Mouse (Mus musculus) stomach, postnatal 0 days (tissue): Measurements from ENCODE around the gene Prrxl1. TPM values are rescaled to one million over a fixed set of nuclear protein-coding genes. Genes with fewer than 3 reads are reported as not detected.

Experiments used
- ATAC-seq: fragments of 200-750 bp; cut with Nextera tagmentation; 2 replicates; pipeline ENCODE4 v1.8.0; 2017; ENCODE audit not compliant: low FRiP score, low TSS enrichment
- DNase-seq: peaks from one replicate; pipeline ENCODE4 v3.0.0-alpha.2; 2016; ENCODE audit warnings: low spot score
- H3K27ac ChIP-seq: fragments of 300-500 bp; sonication (generic); replicated peaks from 2 replicates; pipeline ENCODE4 v1.5.1; 2014; ENCODE audit warnings: mild to moderate bottlenecking, control low read depth
- H3K27me3 ChIP-seq: fragments of 300-500 bp; sonication (generic); 2 replicates; pipeline ENCODE4 v1.6.1; 2014; ENCODE audit warnings: low read length; ENCODE audit not compliant: control insufficient read depth, insufficient read depth
- H3K36me3 ChIP-seq: fragments of 300-500 bp; sonication (generic); 2 replicates; pipeline ENCODE4 v1.6.1; 2014; ENCODE audit warnings: low read length, mixed read lengths; ENCODE audit not compliant: control insufficient read depth, insufficient read depth
- H3K4me1 ChIP-seq: fragments of 300-500 bp; sonication (generic); replicated peaks from 2 replicates; pipeline ENCODE4 v1.6.1; 2014; ENCODE audit warnings: antibody characterized with exemption; ENCODE audit not compliant: control insufficient read depth, insufficient read depth
- H3K4me2 ChIP-seq: fragments of 300-500 bp; sonication (generic); replicated peaks from 2 replicates; pipeline ENCODE4 v1.6.1; 2014; ENCODE audit warnings: low read depth, mild to moderate bottlenecking, control low read depth, moderate library complexity
- H3K4me3 ChIP-seq: fragments of 300-500 bp; sonication (generic); 2 replicates; pipeline ENCODE4 v1.5.1; 2014; ENCODE audit warnings: low read depth, low read length, control low read depth
- H3K9ac ChIP-seq: fragments of 300-500 bp; sonication (generic); 2 replicates; pipeline ENCODE4 v1.6.1; 2014; ENCODE audit warnings: mild to moderate bottlenecking, low read length, control low read depth, mixed read lengths
- H3K9me3 ChIP-seq: fragments of 300-500 bp; sonication (generic); 2 replicates; pipeline ENCODE4 v1.6.1; 2016; ENCODE audit warnings: low read length; ENCODE audit not compliant: control insufficient read depth
- CTCF ChIP-seq: IDR thresholded peaks from 2 replicates; pipeline ENCODE4 v1.5.1; 2016; ENCODE audit warnings: antibody characterized with exemption, low read depth, mild to moderate bottlenecking, moderate library complexity
- EP300 ChIP-seq: optimal IDR thresholded peaks from 2 replicates; pipeline ENCODE3; 2016; ENCODE audit warnings: antibody characterized with exemption
- WGBS: fragments of 180-500 bp; shearing (Covaris S2); extraction: QIAGEN DNeasy Blood & Tissue Kit; methylation state at CpG from one replicate; pipeline ENCODE4 v1.1.7; 2014; 5-methylcytosine and 5-hydroxymethylcytosine counted together
- polyA plus RNA-seq: library from polyadenylated mRNA; unstranded; fragments of >200 nt; fragmentation: Nextera tagmentation; extraction: Ambion mirVana; gene quantifications from 2 replicates; pipeline ENCODE4 v1.2.1, GENCODE M21; 2015

The Prrxl1 gene
- 0.10 and 0.11 TPM in 2 replicates for polyA plus RNA-seq

DNA sequence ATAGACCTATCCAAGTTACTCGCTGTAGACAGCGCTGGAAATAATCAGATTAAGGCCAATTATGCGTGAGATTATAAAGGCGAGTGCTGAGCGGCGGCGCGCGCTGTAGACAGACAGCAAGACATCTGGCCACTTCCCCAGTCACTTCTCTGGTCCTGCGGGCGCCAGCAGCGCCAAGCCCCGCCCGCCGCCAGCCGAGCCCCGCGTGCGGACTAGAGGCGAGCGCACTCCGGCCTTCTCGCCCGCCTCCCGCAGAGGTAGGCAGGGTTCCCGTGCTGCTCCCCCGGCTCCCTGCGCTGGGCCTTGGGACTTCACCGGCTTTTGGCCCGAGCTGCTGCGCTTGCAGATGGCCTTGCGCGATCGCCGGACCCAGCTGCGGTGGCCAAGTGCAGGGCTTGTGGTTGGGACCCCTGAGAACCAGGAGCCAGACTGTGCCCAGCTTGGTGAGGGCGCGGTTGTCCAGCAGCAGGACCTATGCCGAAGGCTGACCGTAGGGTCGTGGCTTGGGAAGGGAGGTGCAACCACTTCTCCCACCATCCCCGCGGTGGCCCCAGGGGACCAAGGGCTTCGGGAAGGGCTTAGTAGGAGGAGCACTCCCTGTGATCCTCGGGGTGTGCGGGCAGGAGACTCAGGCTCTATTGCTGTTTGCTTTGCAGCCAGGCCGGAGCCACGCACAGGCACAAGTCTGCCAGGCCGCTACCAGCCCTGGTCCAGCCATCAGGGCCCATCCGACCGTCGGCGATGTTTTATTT lies at the start of gene Prrxl1:
Gene Prrxl1, plus strand, starts transcription at position 118 of the 752 bp plus-strand sequence.
- no peak within 1 kb of the TSS for H3K27ac ChIP-seq
- H3K9ac ChIP-seq, result no peak within 1 kb of the TSS
- TF ChIP-seq CTCF, result no peak
- no peak for TF ChIP-seq EP300
- H3K4me1 ChIP-seq, result no peaks in the 10 kb centered on the region
- H3K27me3 ChIP-seq, result peaks cover 32% of the 10 kb centered on the region; the same call in 1 of the 2 replicates
- under 1% methylated on average over 53 of the region's 53 CpGs for WGBS
- H3K4me3 ChIP-seq, result peak within 1 kb of the TSS; percentile 21; the same call in 1 of the 2 replicates
- no peak within 1 kb of the TSS; the same call in 1 of the 2 replicates for H3K4me2 ChIP-seq
- ATAC-seq (no peak; the same call in 1 of the 2 replicates), DNase-seq (no peak)
- H3K9me3 ChIP-seq, result no peaks in the 10 kb centered on the region
- no peaks in the 10 kb centered on the region for H3K36me3 ChIP-seq

DNA sequence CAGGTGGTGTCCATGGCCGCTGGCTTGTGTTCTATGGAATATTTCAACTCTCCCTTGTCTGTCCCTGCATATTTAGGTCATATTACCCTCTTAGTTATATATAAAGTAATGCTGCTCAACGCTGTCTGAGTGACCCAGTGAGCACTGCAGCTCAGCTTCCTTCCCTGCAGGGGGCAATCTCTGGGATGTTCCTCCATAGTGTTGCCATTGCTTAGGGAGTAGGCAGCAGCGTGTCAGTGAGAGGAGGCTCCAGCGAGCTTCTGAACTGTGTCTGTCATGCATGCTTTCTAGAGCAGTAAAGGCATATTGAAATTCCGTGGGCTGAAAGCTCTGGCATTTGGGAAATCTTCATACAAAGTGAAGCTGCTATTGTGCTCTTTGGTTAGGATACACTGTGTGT lies 47.4 kb upstream of the Prrxl1 start:
- ATAC-seq (no peak), DNase-seq (no peak)
- Histone ChIP-seq H3K4me3 (no peak overlapping the region), H3K4me1 (no peaks in the 10 kb centered on the region), H3K9me3 (no peaks in the 10 kb centered on the region), H3K36me3 (no peaks in the 10 kb centered on the region), H3K9ac (no peak overlapping the region), H3K27ac (no peak overlapping the region), H3K27me3 (no peaks in the 10 kb centered on the region), H3K4me2 (no peak overlapping the region)
- peak; percentile 27 for TF ChIP-seq CTCF
- TF ChIP-seq EP300, result no peak
- 81% methylated on average over 5 of the region's 5 CpGs for WGBS

DNA sequence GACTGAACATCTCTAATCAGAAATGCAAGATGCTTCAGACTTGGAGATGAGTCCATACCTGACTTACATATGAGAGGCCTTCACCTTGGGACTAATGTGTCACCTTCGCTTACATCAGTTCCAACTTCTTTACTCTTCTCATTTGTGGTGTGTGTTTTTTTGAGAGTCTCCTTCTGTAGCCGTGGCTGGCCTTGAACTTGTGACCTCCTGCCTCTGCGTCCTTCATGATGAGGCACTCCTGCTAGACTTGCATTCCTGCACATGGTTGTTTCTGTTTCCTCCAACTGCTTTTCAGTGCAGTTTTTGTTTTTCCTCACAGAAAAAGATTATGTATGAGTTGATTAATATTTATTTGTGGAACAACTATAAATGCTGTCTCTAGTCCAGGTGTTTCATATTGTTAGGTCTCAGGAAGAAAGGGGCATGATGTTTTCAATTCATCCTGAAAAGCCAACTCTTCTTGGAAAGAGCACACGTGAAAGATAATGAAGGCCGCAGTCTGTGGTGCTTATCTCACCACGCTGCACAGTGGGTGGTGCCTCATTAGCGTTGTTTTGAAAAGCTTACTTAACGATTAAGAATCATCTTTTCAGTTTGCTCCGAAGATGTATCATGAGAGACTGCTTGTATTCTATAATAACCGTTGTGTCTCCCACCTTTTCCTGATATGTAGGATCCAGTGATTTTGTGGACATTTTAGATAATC lies 45.9 kb upstream of the Prrxl1 start:
- Histone ChIP-seq H3K36me3 (no peaks in the 10 kb centered on the region), H3K4me1 (no peaks in the 10 kb centered on the region), H3K9me3 (no peaks in the 10 kb centered on the region), H3K4me3 (no peak overlapping the region), H3K4me2 (no peak overlapping the region), H3K27me3 (no peaks in the 10 kb centered on the region), H3K9ac (no peak overlapping the region), H3K27ac (no peak overlapping the region)
- ATAC-seq (no peak), DNase-seq (no peak)
- TF ChIP-seq EP300, result no peak
- TF ChIP-seq CTCF, result no peak
- WGBS, result 79% methylated on average over 10 of the region's 10 CpGs

DNA sequence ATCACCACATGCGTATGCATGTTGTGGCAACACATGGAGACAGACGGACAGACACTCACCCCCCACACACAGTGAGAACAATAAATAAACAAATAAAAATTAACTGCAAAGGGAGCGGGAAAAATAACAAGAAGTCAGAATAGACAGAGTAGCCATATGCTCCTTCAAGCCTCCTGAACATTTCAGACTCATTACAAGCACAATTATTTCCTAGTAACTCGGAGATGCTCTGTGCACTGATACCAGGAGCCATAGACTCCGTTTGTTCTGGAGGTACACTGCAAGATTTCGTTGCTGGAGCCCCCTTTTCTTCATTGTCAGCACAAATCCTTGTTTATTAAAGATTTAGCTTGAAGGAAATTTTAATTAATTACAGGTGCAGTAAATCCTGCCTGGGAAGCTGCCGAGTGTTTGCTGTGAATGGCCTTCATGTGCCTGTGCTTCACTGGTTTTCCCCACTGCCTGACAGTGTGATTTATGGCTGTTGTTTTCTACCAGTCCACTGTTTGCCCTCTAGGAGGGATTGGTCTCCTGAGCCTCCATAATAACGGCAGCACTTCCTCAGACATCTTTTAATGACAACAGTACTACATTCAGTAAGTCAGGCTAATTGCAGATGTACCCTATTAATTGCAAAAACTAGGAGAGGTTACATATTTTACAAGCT lies 44.2 kb upstream of the Prrxl1 start:
- H3K9ac ChIP-seq, result no peak overlapping the region
- ATAC-seq (no peak), DNase-seq (no peak)
- no peaks in the 10 kb centered on the region for H3K27me3 ChIP-seq
- TF ChIP-seq CTCF (no peak), EP300 (no peak)
- WGBS, result 70% methylated on average over 8 of the region's 8 CpGs
- H3K4me1 ChIP-seq, result no peaks in the 10 kb centered on the region
- H3K4me3 ChIP-seq, result no peak overlapping the region
- no peaks in the 10 kb centered on the region for H3K9me3 ChIP-seq
- no peak overlapping the region for H3K27ac ChIP-seq
- H3K4me2 ChIP-seq, result no peak overlapping the region
- 0 out of 2 replicates have a peak, but pooled peaks cover under 1% of the 10 kb centered on the region for H3K36me3 ChIP-seq

DNA sequence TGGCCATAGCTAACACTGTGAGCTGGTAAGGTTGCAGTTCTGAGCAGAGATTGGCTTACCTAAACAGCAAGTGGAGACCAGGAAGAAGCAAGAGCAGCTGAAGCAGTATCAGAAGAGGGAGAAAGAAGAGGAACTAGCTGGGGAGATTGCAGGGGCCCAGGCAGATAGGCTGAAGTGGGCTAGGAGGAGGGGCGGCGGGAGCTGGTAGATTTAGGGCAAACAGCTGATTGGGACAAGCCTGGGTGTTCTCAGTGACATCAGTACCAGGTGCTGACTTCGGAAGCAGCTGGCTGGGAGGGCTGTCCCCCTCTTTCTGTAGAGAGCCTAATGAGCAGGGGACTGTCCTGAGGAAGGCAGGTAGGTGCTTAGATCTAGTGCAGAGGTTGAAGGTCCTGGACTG lies 37.8 kb upstream of the Prrxl1 start:
- ATAC-seq (no peak), DNase-seq (no peak)
- WGBS, result 98% methylated on average over 3 of the region's 3 CpGs
- Histone ChIP-seq H3K9me3 (no peaks in the 10 kb centered on the region), H3K36me3 (peaks cover 14% of the 10 kb centered on the region; the same call in 1 of the 2 replicates), H3K4me3 (no peak overlapping the region), H3K9ac (no peak overlapping the region), H3K27ac (no peak overlapping the region), H3K4me2 (no peak overlapping the region), H3K4me1 (no peaks in the 10 kb centered on the region), H3K27me3 (no peaks in the 10 kb centered on the region)
- TF ChIP-seq CTCF (no peak), EP300 (no peak)
